Mouse (Mus musculus) thymus, postnatal 10 days (tissue): ENCODE measurements around the gene Smok2b.
"Not testable (repeated sequence)": the region's sequence is repeated elsewhere in the genome, so short reads cannot be mapped to it uniquely, and the experiment has no call there.

Source experiments
- DNase-seq, 2 experiments: peaks; one replicate each; pipeline ENCODE4 v3.0.0; 2021; ENCODE audit warnings: low spot score in 2 of 2

Gene Smok2b

DNA sequence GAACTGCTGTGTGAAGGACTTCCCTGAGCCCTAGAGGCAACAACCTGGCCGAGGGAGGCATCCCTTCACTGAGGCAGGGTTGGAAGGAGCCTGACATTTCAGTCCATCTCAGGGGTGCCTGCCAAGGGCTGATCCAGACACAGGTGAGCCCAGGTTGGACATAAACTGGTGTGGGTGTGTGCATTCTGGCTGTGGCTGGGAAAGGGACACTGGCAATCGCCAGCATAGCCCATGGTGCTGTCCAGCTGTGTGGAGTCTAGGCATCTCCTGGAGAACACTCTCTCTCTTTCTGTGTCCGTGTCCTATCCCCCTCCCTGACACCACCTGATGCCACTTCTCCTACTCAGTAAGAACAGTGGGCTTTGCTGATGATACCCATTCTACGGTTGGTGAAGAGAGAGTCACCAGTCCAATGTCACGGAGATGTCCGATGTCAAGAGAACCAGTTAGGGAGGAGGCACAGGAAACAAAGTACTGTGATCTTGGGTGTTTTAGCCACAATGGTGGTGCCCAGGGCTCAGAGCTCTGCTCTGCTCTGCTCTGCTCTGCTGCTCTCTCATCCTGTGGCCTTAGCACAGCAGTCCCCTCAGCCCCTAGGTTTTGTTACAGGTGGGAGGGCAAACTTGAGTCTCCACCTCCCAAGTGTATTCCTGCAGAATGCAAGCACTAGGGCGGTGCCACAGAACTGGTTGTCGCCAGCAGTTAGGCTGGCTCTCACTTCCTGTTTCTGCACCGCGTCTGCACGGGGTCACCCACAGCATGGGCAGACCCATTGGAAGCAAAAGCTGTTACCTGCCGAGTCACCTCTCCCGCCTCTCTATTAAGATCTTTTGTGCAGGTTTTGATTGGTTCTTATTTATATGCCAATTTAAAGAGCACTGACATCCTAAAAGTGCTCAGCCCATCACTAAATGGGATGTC lies 11.0 kb downstream of the Smok2b start:
- not testable (repeated sequence) for DNase-seq

DNA sequence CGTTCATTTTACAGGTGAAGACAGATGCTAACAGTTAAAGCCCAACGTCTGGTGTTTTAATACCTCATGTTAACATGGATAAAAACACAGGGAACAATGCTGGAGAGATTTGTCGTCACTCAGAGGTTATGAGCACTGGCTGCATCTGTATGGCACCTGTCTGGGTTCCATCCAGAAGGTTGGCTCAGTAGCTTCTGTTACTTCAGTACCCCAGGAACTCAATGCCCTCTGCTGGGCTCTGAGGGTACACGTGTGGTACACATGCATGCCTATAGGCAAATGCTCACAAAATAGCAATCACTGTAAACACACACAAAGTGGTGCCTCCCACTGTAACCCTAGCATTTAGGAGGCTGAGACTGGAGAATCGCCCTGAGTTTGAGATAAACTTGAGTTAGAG lies 24.7 kb downstream of the Smok2b start:
- DNase-seq = not testable (repeated sequence)
